Mouse (Mus musculus) heart, embryonic 14.5 days (tissue): Measurements from ENCODE around the gene Mmp28. TPM values are rescaled to one million over a fixed set of nuclear protein-coding genes. Genes with fewer than 3 reads are reported as not detected.

Source experiments
- ATAC-seq: fragments of 200-750 bp; cut with Nextera tagmentation; 2 replicates; pipeline ENCODE4 v1.8.0; 2017; ENCODE audit warnings: low read depth, moderate TSS enrichment; ENCODE audit not compliant: insufficient number of reproducible peaks, insufficient read depth, low FRiP score
- H3K27ac ChIP-seq, 2 experiments: fragments of 200-500 bp in 1 of 2; fragments of 300-500 bp in 1 of 2; sonication (generic) in 1 of 2; replicated peaks in 1 of 2; 2 replicates each; pipeline ENCODE4 v1.5.1; 2012 to 2014; ENCODE audit warnings: low read depth in 2 of 2, low read length in 2 of 2, control low read depth in 1 of 2, mild to moderate bottlenecking in 1 of 2, mixed read lengths in 1 of 2; ENCODE audit not compliant: control insufficient read depth in 1 of 2, insufficient read depth in 1 of 2
- H3K27me3 ChIP-seq: fragments of 300-500 bp; sonication (generic); 2 replicates; pipeline ENCODE4 v1.6.1; 2014; ENCODE audit warnings: mild to moderate bottlenecking, low read length, control low read depth; ENCODE audit not compliant: control insufficient read depth, insufficient read depth
- H3K36me3 ChIP-seq: fragments of 300-500 bp; sonication (generic); 2 replicates; pipeline ENCODE4 v1.6.1; 2014; ENCODE audit warnings: mild to moderate bottlenecking, control low read depth, low read length, mixed read lengths; ENCODE audit not compliant: control insufficient read depth, insufficient read depth
- H3K4me1 ChIP-seq, 2 experiments: fragments of 200-500 bp in 1 of 2; fragments of 300-500 bp in 1 of 2; sonication (generic) in 1 of 2; 2 replicates each; pipeline ENCODE4 v1.6.1; 2012 to 2014; ENCODE audit warnings: low read length in 2 of 2, control low read depth in 1 of 2, mixed read lengths in 1 of 2; ENCODE audit not compliant: control insufficient read depth in 2 of 2, insufficient read depth in 2 of 2
- H3K4me2 ChIP-seq: fragments of 300-500 bp; sonication (generic); 2 replicates; pipeline ENCODE4 v1.6.1; 2014; ENCODE audit warnings: mild to moderate bottlenecking, low read length
- H3K4me3 ChIP-seq, 2 experiments: fragments of 200-500 bp in 1 of 2; fragments of 300-500 bp in 1 of 2; sonication (generic) in 1 of 2; 2 replicates each; pipeline ENCODE4 v1.5.1; 2012 to 2014; ENCODE audit warnings: low read length in 2 of 2, mild to moderate bottlenecking in 2 of 2, control low read depth in 1 of 2, low read depth in 1 of 2, moderate library complexity in 1 of 2; ENCODE audit not compliant: control insufficient read depth in 1 of 2, insufficient read depth in 1 of 2
- H3K9ac ChIP-seq: fragments of 300-500 bp; sonication (generic); 2 replicates; pipeline ENCODE4 v1.6.1; 2014; ENCODE audit warnings: mild to moderate bottlenecking, low read length
- H3K9me3 ChIP-seq: fragments of 300-500 bp; sonication (generic); 2 replicates; pipeline ENCODE4 v1.6.1; 2016; ENCODE audit warnings: low read length, control low read depth; ENCODE audit not compliant: control insufficient read depth
- WGBS: fragments of 180-500 bp; shearing (Covaris S2); extraction: QIAGEN DNeasy Blood & Tissue Kit; methylation state at CpG from one replicate; pipeline ENCODE4 v1.1.7; 2014; 5-methylcytosine and 5-hydroxymethylcytosine counted together
- polyA plus RNA-seq: library from polyadenylated mRNA; unstranded; fragments of >200 nt; fragmentation: Nextera tagmentation; extraction: Ambion mirVana; gene quantifications from 2 replicates; pipeline ENCODE4 v1.2.1, GENCODE M21; 2014

Mmp28 gene
- polyA plus RNA-seq, 1 experiment from 2014 or later = 3.7 TPM

DNA sequence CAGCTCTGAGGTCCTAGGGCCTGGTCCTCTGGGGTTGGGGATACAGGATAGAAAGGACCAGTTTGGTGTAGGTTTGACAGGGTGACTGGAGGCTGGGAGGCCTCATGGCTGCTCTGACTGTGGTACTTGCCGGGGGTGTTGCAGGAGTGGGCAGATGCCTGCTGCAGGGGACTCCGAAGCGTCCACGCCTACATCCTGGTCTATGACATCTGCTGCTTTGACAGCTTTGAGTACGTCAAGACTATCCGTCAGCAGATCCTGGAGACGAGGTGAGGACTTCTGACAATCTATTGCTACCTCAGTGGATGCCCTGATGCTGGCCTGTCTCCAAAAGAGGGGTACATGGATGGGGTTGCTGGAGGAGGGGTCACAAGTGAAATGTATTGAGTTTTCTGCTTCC, 45.2 kb downstream of the Mmp28 start:
- WGBS = 78% methylated on average over 7 of the region's 7 CpGs
- H3K27ac ChIP-seq = no peak overlapping the region
- peaks cover 39% of the 10 kb centered on the region for H3K27me3 ChIP-seq
- no peaks in the 10 kb centered on the region for H3K9me3 ChIP-seq
- H3K36me3 ChIP-seq = no peaks in the 10 kb centered on the region
- peaks cover 2 to 6% of the 10 kb centered on the region in 2 experiments; a peak in 2 of 4 replicates for H3K4me1 ChIP-seq
- H3K4me3 ChIP-seq = no peak overlapping the region
- H3K9ac ChIP-seq = no peak overlapping the region
- H3K4me2 ChIP-seq = no peak overlapping the region
- no peak for ATAC-seq

DNA sequence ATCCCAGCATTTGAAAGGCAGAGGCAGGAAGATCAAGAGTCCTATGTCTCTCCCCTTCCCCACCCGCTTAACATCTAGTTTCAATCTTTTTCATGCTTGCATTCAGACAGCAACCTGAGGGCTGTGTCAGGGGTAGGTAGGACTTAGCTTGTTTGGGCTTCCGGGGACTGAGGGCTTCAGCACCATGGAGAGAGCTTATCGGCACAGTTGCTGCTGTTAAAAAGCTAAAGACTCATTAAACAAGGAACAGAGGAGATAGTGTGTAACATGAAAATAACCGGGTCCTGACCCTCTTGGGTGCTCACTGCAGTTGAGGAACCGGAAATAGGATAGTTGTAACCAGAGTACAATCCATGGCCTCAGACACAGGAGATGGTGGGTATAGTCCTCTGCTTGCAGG, 45.8 kb downstream of the Mmp28 start:
- no peak overlapping the region for H3K4me2 ChIP-seq
- H3K4me3 ChIP-seq = no peak overlapping the region
- peaks cover 2 to 6% of the 10 kb centered on the region in 2 experiments; a peak in 2 of 4 replicates for H3K4me1 ChIP-seq
- no peak for ATAC-seq
- H3K9ac ChIP-seq = no peak overlapping the region
- no peak overlapping the region for H3K27ac ChIP-seq
- no peaks in the 10 kb centered on the region for H3K36me3 ChIP-seq
- H3K27me3 ChIP-seq = peaks cover 37% of the 10 kb centered on the region
- WGBS = 6% methylated on average over 5 of the region's 5 CpGs
- H3K9me3 ChIP-seq = no peaks in the 10 kb centered on the region

DNA sequence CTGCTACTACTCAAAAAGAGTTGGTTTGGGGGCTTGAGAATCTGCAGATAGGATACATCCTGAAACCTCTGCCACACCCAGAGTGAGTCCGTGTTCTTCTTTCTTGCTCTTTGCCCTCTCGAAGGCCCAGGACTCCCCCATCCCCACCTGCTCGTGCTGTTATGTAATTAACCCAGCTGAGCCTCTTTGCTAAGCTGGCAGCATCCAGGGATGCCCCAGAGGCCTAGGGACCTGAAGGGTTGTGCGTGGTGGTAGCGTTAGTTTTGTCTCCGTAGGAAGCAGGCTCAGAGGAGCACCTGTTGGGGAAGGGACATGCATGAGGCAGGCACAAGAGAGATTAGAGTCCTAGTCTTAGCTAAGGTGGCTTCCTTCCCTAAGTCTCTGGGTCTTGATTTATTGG, 52.4 kb downstream of the Mmp28 start:
- no peak for ATAC-seq
- H3K27ac ChIP-seq = no peak overlapping the region
- no peaks in the 10 kb centered on the region for H3K9me3 ChIP-seq
- H3K9ac ChIP-seq = peak overlapping the region; percentile 84; the same call in 1 of the 2 replicates
- 0 out of 2 replicates have a peak, but pooled peaks cover under 1% of the 10 kb centered on the region for H3K36me3 ChIP-seq
- H3K27me3 ChIP-seq = no peaks in the 10 kb centered on the region
- WGBS = 62% methylated on average over 6 of the region's 6 CpGs
- H3K4me3 ChIP-seq = peak overlapping the region; percentile 67 to 86
- H3K4me2 ChIP-seq = peak overlapping the region; percentile 92
- H3K4me1 ChIP-seq = peaks cover 9 to 20% of the 10 kb centered on the region in 2 experiments; a peak in 3 of 4 replicates

DNA sequence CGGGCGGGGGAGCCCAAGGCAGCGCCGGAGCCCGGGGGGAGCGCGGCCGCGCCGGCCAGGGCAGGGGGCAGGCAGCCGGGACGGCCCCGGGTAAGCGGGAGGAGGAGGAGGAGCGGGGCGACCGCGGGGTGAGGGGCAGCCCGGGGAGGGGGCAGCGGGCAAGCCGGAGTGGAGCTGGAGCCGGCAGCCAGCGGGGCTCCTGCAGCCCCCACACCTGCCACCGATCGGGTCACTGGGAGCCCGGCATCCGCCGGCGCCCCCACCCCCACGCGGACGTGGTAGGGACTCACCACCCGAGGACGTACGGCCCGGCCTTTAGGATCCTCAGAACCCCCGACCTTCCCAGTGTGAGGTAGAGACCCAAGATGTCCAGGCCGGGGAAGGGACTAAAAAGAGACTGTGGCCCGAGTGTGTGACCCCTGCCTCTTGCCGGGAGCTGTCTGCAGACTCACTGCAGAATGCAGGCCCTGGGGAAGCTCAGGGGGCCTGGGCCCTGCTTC, 53.0 kb downstream of the Mmp28 start:
- peaks cover 9 to 22% of the 10 kb centered on the region in 2 experiments; a peak in 3 of 4 replicates for H3K4me1 ChIP-seq
- no peak for ATAC-seq
- H3K9me3 ChIP-seq = no peaks in the 10 kb centered on the region
- H3K9ac ChIP-seq = peak overlapping the region; percentile 84
- 2% methylated on average over 34 of the region's 40 CpGs for WGBS
- peak overlapping the region in 1 of 2 experiments; percentile 54; a peak in 2 of 4 replicates for H3K27ac ChIP-seq
- H3K4me3 ChIP-seq = peak overlapping the region; percentile 67 to 86
- no peaks in the 10 kb centered on the region for H3K27me3 ChIP-seq
- peak overlapping the region; percentile 92 for H3K4me2 ChIP-seq
- H3K36me3 ChIP-seq = 0 out of 2 replicates have a peak, but pooled peaks cover 5% of the 10 kb centered on the region

DNA sequence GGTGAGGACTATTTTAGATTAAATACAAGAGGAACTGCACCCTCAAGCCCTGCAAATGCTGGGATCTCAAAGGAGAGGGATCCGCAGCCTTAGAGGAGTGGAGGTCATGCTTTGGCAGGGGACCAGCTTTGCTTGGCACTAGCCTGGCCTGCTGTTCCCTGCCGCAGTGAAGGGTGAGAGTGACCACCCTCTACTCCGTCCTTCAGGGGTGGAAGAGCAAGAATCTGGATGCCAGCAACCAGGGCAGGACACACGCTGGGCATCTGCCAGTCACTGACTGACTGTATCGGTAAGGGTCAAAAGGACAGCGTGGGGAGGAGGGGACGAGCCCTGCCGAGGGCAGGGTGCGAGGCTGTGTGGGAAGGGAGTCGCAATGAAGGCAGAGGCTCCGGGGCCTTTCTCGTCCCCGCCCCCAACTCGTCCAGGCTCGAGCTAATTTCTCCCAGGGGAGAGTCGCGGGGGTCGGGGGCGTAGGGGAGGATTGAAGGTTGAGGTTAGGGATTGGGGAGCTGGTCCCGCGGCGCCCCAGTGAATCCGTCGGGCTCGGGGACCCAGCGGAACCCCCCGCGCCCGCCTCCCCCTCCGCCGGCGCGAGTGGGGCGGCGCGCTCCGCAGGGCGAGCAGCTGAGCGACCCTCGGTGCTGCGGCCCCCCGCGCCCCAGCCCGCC, 53.6 kb downstream of the Mmp28 start, which contains the start of gene Rasl10b:
TSS of gene Rasl10b (plus strand) at position 51 of the 668 bp plus-strand sequence.
- H3K9ac ChIP-seq = peak within 1 kb of the TSS; percentile 84
- peaks cover 7% of the 10 kb centered on the region; the same call in 1 of the 2 replicates for H3K36me3 ChIP-seq
- no peaks in the 10 kb centered on the region for H3K9me3 ChIP-seq
- H3K27me3 ChIP-seq = no peaks in the 10 kb centered on the region
- 1% methylated on average over 37 of the region's 44 CpGs for WGBS
- H3K4me1 ChIP-seq = peaks cover 9 to 22% of the 10 kb centered on the region in 2 experiments; a peak in 3 of 4 replicates
- H3K4me2 ChIP-seq = peak within 1 kb of the TSS; percentile 92
- ATAC-seq = 0 out of 2 replicates have a peak, but pooled peaks have one; percentile 51
- H3K4me3 ChIP-seq = peak within 1 kb of the TSS; percentile 67 to 86
- peak within 1 kb of the TSS in 1 of 2 experiments; percentile 54; a peak in 2 of 4 replicates for H3K27ac ChIP-seq

DNA sequence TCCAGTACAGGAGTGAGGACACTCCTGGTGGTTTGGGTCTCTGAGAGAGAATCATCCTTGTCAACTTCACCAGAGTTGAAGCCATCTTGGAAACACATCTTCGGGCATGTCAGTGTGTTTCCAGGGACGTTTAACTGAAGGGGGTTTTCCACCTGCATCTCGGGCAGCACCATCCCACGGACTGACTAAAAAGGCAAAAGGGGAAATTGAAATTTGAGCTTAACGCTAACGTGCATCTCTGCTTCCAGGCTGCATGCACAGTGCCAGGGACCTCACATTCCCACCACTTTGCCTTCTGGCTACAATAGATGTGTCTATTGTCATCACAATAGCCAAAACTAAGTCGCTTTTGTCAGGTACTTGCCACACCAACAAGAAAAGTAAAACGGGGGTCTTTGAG, 54.6 kb downstream of the Mmp28 start:
- H3K4me1 ChIP-seq = peaks cover 9 to 22% of the 10 kb centered on the region in 2 experiments; a peak in 3 of 4 replicates
- 50% methylated on average over 8 of the region's 8 CpGs for WGBS

DNA sequence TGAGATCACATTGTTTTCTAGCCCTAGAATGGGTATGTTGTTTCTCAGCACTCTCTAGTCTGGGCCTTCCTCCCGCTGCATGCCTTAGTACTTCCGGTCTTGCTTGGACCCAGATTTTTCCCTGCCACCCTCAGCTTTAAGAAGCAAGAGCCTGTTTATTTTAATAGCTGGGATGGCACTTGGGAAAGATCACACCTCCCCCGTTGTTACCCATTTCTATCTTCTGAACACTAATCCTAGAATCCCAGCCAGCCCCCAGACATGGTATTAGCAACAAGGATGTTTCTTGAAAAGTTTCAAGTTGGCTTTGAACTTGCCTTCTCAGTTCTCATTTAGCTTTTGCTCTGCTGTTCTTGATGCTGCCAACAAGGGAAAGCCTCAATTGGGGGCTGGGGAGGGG, 56.5 kb downstream of the Mmp28 start:
- Histone ChIP-seq H3K9me3 (no peaks in the 10 kb centered on the region), H3K36me3 (peaks cover 29% of the 10 kb centered on the region), H3K4me1 (peaks cover 9 to 22% of the 10 kb centered on the region in 2 experiments; a peak in 3 of 4 replicates), H3K4me3 (no peak overlapping the region), H3K4me2 (no peak overlapping the region), H3K27ac (no peak overlapping the region), H3K27me3 (no peaks in the 10 kb centered on the region), H3K9ac (no peak overlapping the region)
- WGBS = 50% methylated on average over 3 of the region's 3 CpGs
- ATAC-seq = no peak

More for the DNA sequence above, 54.6 kb downstream of the Mmp28 start:
- peaks cover 17% of the 10 kb centered on the region for H3K36me3 ChIP-seq
- no peak for ATAC-seq
- no peak overlapping the region for H3K4me2 ChIP-seq
- no peak overlapping the region for H3K4me3 ChIP-seq
- H3K27ac ChIP-seq = no peak overlapping the region
- no peaks in the 10 kb centered on the region for H3K27me3 ChIP-seq
- H3K9me3 ChIP-seq = no peaks in the 10 kb centered on the region
- H3K9ac ChIP-seq = no peak overlapping the region
